Mouse (Mus musculus): ENCODE measurements at regions not wholly inside any gene's neighbourhood (a gene's known extent, or its start where the extent isn't known, plus 50 kb on each side); places are given as distances from the start of the nearest gene placed in this dataset.
"Not testable (repeated sequence)": the region's sequence is repeated elsewhere in the genome, so short reads cannot be mapped to it uniquely, and the experiment has no call there.

- 30% methylated on average over 3 of the region's 3 CpGs for WGBS
- Histone ChIP-seq H3K4me3 (ENCODE audit: low read depth, low read length) (no peak overlapping the region), H3K27ac (ENCODE audit: low read length) (no peak overlapping the region; the same call in 1 of the 2 replicates), H3K9ac (ENCODE audit: low read depth, low read length) (no peak overlapping the region), H3K36me3 (ENCODE audit: control insufficient read depth, insufficient read depth, low read length) (no peaks in the 10 kb centered on the region), H3K4me2 (ENCODE audit: low read length) (no peak overlapping the region), H3K9me3 (replicated peaks; ENCODE audit: control insufficient read depth, low read length, poor library complexity, severe bottlenecking) (no peaks in the 10 kb centered on the region), H3K27me3 (ENCODE audit: control insufficient read depth, insufficient read depth, low read depth, low read length) (no peaks in the 10 kb centered on the region), H3K4me1 (ENCODE audit: control insufficient read depth, insufficient read depth, low read length) (peaks cover 12% of the 10 kb centered on the region)
- ATAC-seq = no peak
Measured at GRCm38 (mm10) chr10:53463471-53463870, 83.7 kb upstream of the Cep85l start.

- Histone ChIP-seq H3K36me3 (ENCODE audit: control insufficient read depth, insufficient read depth, low read length) (no peaks in the 10 kb centered on the region), H3K4me2 (ENCODE audit: low read length) (peak overlapping the region; percentile 46), H3K9ac (ENCODE audit: low read depth, low read length) (peak overlapping the region; percentile 46; the same call in 1 of the 2 replicates), H3K27me3 (ENCODE audit: control insufficient read depth, insufficient read depth, low read depth, low read length) (no peaks in the 10 kb centered on the region), H3K4me1 (ENCODE audit: control insufficient read depth, insufficient read depth, low read length) (peaks cover 12% of the 10 kb centered on the region), H3K27ac (ENCODE audit: low read length) (peak overlapping the region; percentile 65), H3K4me3 (ENCODE audit: low read depth, low read length) (peak overlapping the region; percentile 16; the same call in 1 of the 2 replicates), H3K9me3 (replicated peaks; ENCODE audit: control insufficient read depth, low read length, poor library complexity, severe bottlenecking) (no peaks in the 10 kb centered on the region)
- 11% methylated on average over 15 of the region's 15 CpGs for WGBS
- peak; percentile 90 for ATAC-seq
Measured at GRCm38 (mm10) chr10:53462449-53463308, 82.9 kb upstream of the Cep85l start.

GRCm38 (mm10) chr10:53461070-53461781, 81.5 kb upstream of the Cep85l start:
- WGBS = 87% methylated on average over 7 of the region's 7 CpGs
- Histone ChIP-seq H3K4me2 (ENCODE audit: low read length) (no peak overlapping the region), H3K36me3 (ENCODE audit: control insufficient read depth, insufficient read depth, low read length) (no peaks in the 10 kb centered on the region), H3K9ac (ENCODE audit: low read depth, low read length) (no peak overlapping the region), H3K9me3 (replicated peaks; ENCODE audit: control insufficient read depth, low read length, poor library complexity, severe bottlenecking) (no peaks in the 10 kb centered on the region), H3K4me1 (ENCODE audit: control insufficient read depth, insufficient read depth, low read length) (peaks cover 12% of the 10 kb centered on the region), H3K4me3 (ENCODE audit: low read depth, low read length) (no peak overlapping the region), H3K27ac (ENCODE audit: low read length) (no peak overlapping the region), H3K27me3 (ENCODE audit: control insufficient read depth, insufficient read depth, low read depth, low read length) (no peaks in the 10 kb centered on the region)
- ATAC-seq = no peak

GRCm38 (mm10) chr10:53459706-53460105, 80.0 kb upstream of the Cep85l start:
- 54% methylated on average over 1 of the region's 1 CpGs for WGBS

GRCm38 (mm10) chr10:53456027-53456713, 76.4 kb upstream of the Cep85l start:
- Histone ChIP-seq H3K4me1 (ENCODE audit: control insufficient read depth, insufficient read depth, low read length) (no peaks in the 10 kb centered on the region), H3K36me3 (ENCODE audit: control insufficient read depth, insufficient read depth, low read length) (no peaks in the 10 kb centered on the region), H3K9me3 (replicated peaks; ENCODE audit: control insufficient read depth, low read length, poor library complexity, severe bottlenecking) (no peaks in the 10 kb centered on the region), H3K4me2 (ENCODE audit: low read length) (no peak overlapping the region), H3K4me3 (ENCODE audit: low read depth, low read length) (no peak overlapping the region), H3K27me3 (ENCODE audit: control insufficient read depth, insufficient read depth, low read depth, low read length) (no peaks in the 10 kb centered on the region), H3K9ac (ENCODE audit: low read depth, low read length) (no peak overlapping the region), H3K27ac (ENCODE audit: low read length) (no peak overlapping the region)
- 54% methylated on average over 4 of the region's 4 CpGs for WGBS
- ATAC-seq = no peak

More at GRCm38 (mm10) chr10:53459706-53460105, 80.0 kb upstream of the Cep85l start:
- not testable (repeated sequence) for H3K9ac ChIP-seq (ENCODE audit: low read depth, low read length); H3K4me2 ChIP-seq (ENCODE audit: low read length); ATAC-seq; H3K4me3 ChIP-seq (ENCODE audit: low read depth, low read length); H3K36me3 ChIP-seq (ENCODE audit: control insufficient read depth, insufficient read depth, low read length); H3K27me3 ChIP-seq (ENCODE audit: control insufficient read depth, insufficient read depth, low read depth, low read length); H3K9me3 ChIP-seq (replicated peaks; ENCODE audit: control insufficient read depth, low read length, poor library complexity, severe bottlenecking); H3K27ac ChIP-seq (ENCODE audit: low read length)
- peaks cover 12% of the 10 kb centered on the region for H3K4me1 ChIP-seq (ENCODE audit: control insufficient read depth, insufficient read depth, low read length)

- no peaks in the 10 kb centered on the region for H3K4me1 ChIP-seq (ENCODE audit: control insufficient read depth, insufficient read depth, low read length)
- no peak for ATAC-seq
- H3K4me2 ChIP-seq (ENCODE audit: low read length) = no peak overlapping the region
- no peaks in the 10 kb centered on the region for H3K27me3 ChIP-seq (ENCODE audit: control insufficient read depth, insufficient read depth, low read depth, low read length)
- WGBS = 49% methylated on average over 3 of the region's 3 CpGs
- H3K36me3 ChIP-seq (ENCODE audit: control insufficient read depth, insufficient read depth, low read length) = no peaks in the 10 kb centered on the region
- H3K4me3 ChIP-seq (ENCODE audit: low read depth, low read length) = no peak overlapping the region
- H3K9me3 ChIP-seq (replicated peaks; ENCODE audit: control insufficient read depth, low read length, poor library complexity, severe bottlenecking) = no peaks in the 10 kb centered on the region
- no peak overlapping the region for H3K9ac ChIP-seq (ENCODE audit: low read depth, low read length)
- H3K27ac ChIP-seq (ENCODE audit: low read length) = no peak overlapping the region
Measured at GRCm38 (mm10) chr10:53444789-53445188, 65.0 kb upstream of the Cep85l start.

- H3K4me1 ChIP-seq (ENCODE audit: control insufficient read depth, insufficient read depth, low read length) = no peaks in the 10 kb centered on the region
- no peak overlapping the region for H3K9ac ChIP-seq (ENCODE audit: low read depth, low read length)
- ATAC-seq = no peak
- no peaks in the 10 kb centered on the region for H3K36me3 ChIP-seq (ENCODE audit: control insufficient read depth, insufficient read depth, low read length)
- H3K9me3 ChIP-seq (replicated peaks; ENCODE audit: control insufficient read depth, low read length, poor library complexity, severe bottlenecking) = no peaks in the 10 kb centered on the region
- H3K4me3 ChIP-seq (ENCODE audit: low read depth, low read length) = no peak overlapping the region
- H3K27me3 ChIP-seq (ENCODE audit: control insufficient read depth, insufficient read depth, low read depth, low read length) = no peaks in the 10 kb centered on the region
- H3K4me2 ChIP-seq (ENCODE audit: low read length) = no peak overlapping the region
- no peak overlapping the region for H3K27ac ChIP-seq (ENCODE audit: low read length)
- 96% methylated on average over 1 of the region's 1 CpGs for WGBS
Measured at GRCm38 (mm10) chr10:53443443-53443842, 63.7 kb upstream of the Cep85l start.

- Histone ChIP-seq H3K4me2 (ENCODE audit: low read length) (no peak overlapping the region), H3K4me1 (ENCODE audit: control insufficient read depth, insufficient read depth, low read length) (no peaks in the 10 kb centered on the region), H3K27ac (ENCODE audit: low read length) (no peak overlapping the region), H3K9ac (ENCODE audit: low read depth, low read length) (no peak overlapping the region), H3K9me3 (replicated peaks; ENCODE audit: control insufficient read depth, low read length, poor library complexity, severe bottlenecking) (no peaks in the 10 kb centered on the region), H3K36me3 (ENCODE audit: control insufficient read depth, insufficient read depth, low read length) (no peaks in the 10 kb centered on the region), H3K27me3 (ENCODE audit: control insufficient read depth, insufficient read depth, low read depth, low read length) (no peaks in the 10 kb centered on the region), H3K4me3 (ENCODE audit: low read depth, low read length) (no peak overlapping the region)
- no peak for ATAC-seq
- 99% methylated on average over 14 of the region's 14 CpGs for WGBS
Measured at GRCm38 (mm10) chr10:53442912-53443311, 63.2 kb upstream of the Cep85l start.
